Mouse (Mus musculus): ENCODE data around the gene Slc2a9. TPM values are rescaled to one million over a fixed set of nuclear protein-coding genes. Genes with fewer than 3 reads are reported as not detected.

The Slc2a9 gene
- total and polyA plus RNA-seq, 3 experiments: 1.6 to 2.8 (median 2.3) TPM

- no peak for DNase-seq (ENCODE audit: extremely low read depth)
- dilution Hi-C loops (cut with MboI; ENCODE audit: extremely low pct_ligation_motif_present, extremely low pct_unique_long_range_greater_than_20kb, low sequenced_read_pairs) (no loop called here), in situ Hi-C loops (cut with MboI; ENCODE audit: low pct_ligation_motif_present, low pct_unique_long_range_greater_than_20kb, low sequenced_read_pairs) (no loop called here)
- H3K27ac ChIP-seq (ENCODE audit: insufficient read depth, low read depth): no peak overlapping the region
- no peaks in the 10 kb centered on the region for H3K27me3 ChIP-seq (replicated peaks)
- H3K36me3 ChIP-seq (replicated peaks in 1 of 2; ENCODE audit: control insufficient read depth in 1 of 2, insufficient read depth in 1 of 2, low read length in 1 of 2): no peaks in the 10 kb centered on the region
- TF ChIP-seq JUND (conservative IDR thresholded peaks at IDR 0.05; ENCODE audit: low read depth, low read length): no peak
- TF ChIP-seq MAX (IDR thresholded peaks at IDR 0.05; ENCODE audit: low read length): no peak
- no peak for TF ChIP-seq IRF4 (IDR thresholded peaks at IDR 0.05; ENCODE audit: low read depth, low read length)
- no peak for TF ChIP-seq ZMIZ1 (IDR thresholded peaks at IDR 0.05; ENCODE audit: low read depth, low read length)
- TF ChIP-seq NELFE (IDR thresholded peaks at IDR 0.05; ENCODE audit: low read depth, low read length): no peak
- TF ChIP-seq SMC3 (IDR thresholded peaks at IDR 0.05; ENCODE audit: low read depth, low read length): no peak
- TF ChIP-seq CHD2 (IDR thresholded peaks at IDR 0.05; ENCODE audit: low read length): no peak
- TF ChIP-seq USF2 (conservative IDR thresholded peaks at IDR 0.05; ENCODE audit: low read depth, low read length): no peak
- TF ChIP-seq MYC (IDR thresholded peaks at IDR 0.05; ENCODE audit: low read depth, low read length): no peak
- TF ChIP-seq RCOR1 (conservative IDR thresholded peaks at IDR 0.05; ENCODE audit: low read depth, low read length): no peak
- H3K4me1 ChIP-seq (ENCODE audit: control insufficient read depth in 1 of 2, insufficient read depth in 2 of 2): peaks cover 0 to 34% of the 10 kb centered on the region in 2 experiments; a peak in 2 of 4 replicates
- H3K4me2 ChIP-seq (ENCODE audit: insufficient read depth, low read depth, poor library complexity, severe bottlenecking): no peak overlapping the region
- no peaks in the 10 kb centered on the region for H3K79me2 ChIP-seq (replicated peaks; ENCODE audit: control insufficient read depth, extremely low read depth, insufficient read depth, poor library complexity, severe bottlenecking)
- no peak overlapping the region for H3K4me3 ChIP-seq (replicated peaks in 1 of 3; ENCODE audit: low read depth in 2 of 3, low read length in 2 of 3, poor library complexity in 1 of 3)
- H3K9ac ChIP-seq (ENCODE audit: insufficient read depth, low read depth): no peak overlapping the region
- H3K9me3 ChIP-seq (replicated peaks; ENCODE audit: low read length): peaks cover 3% of the 10 kb centered on the region
These were observed 99.3 kb downstream of the Slc2a9 start for GRCm38 (mm10) chr5:38403612-38404011.

- Histone ChIP-seq H3K27ac (ENCODE audit: insufficient read depth, low read depth) (no peak overlapping the region), H3K27me3 (replicated peaks) (no peaks in the 10 kb centered on the region), H3K4me3 (replicated peaks in 1 of 3; ENCODE audit: low read depth in 2 of 3, low read length in 2 of 3, poor library complexity in 1 of 3) (no peak overlapping the region), H3K79me2 (replicated peaks; ENCODE audit: control insufficient read depth, extremely low read depth, insufficient read depth, poor library complexity, severe bottlenecking) (no peaks in the 10 kb centered on the region), H3K36me3 (replicated peaks in 1 of 2; ENCODE audit: control insufficient read depth in 1 of 2, insufficient read depth in 1 of 2, low read length in 1 of 2) (no peaks in the 10 kb centered on the region), H3K4me1 (ENCODE audit: control insufficient read depth in 1 of 2, insufficient read depth in 2 of 2) (peaks cover 0 to 34% of the 10 kb centered on the region in 2 experiments; a peak in 2 of 4 replicates), H3K9me3 (replicated peaks; ENCODE audit: low read length) (peaks cover 3% of the 10 kb centered on the region), H3K4me2 (ENCODE audit: insufficient read depth, low read depth, poor library complexity, severe bottlenecking) (no peak overlapping the region), H3K9ac (ENCODE audit: insufficient read depth, low read depth) (no peak overlapping the region)
- peak; percentile 24 for DNase-seq (ENCODE audit: extremely low read depth)
- in situ Hi-C loops (cut with MboI; ENCODE audit: low pct_ligation_motif_present, low pct_unique_long_range_greater_than_20kb, low sequenced_read_pairs) (no loop called here), dilution Hi-C loops (cut with MboI; ENCODE audit: extremely low pct_ligation_motif_present, extremely low pct_unique_long_range_greater_than_20kb, low sequenced_read_pairs) (no loop called here)
- TF ChIP-seq MYC (IDR thresholded peaks at IDR 0.05; ENCODE audit: low read depth, low read length) (no peak), JUND (conservative IDR thresholded peaks at IDR 0.05; ENCODE audit: low read depth, low read length) (no peak), ELF1 (IDR thresholded peaks at IDR 0.05; ENCODE audit: low read depth, low read length) (no peak), HCFC1 (IDR thresholded peaks at IDR 0.05; ENCODE audit: low read depth, low read length) (no peak), CHD2 (IDR thresholded peaks at IDR 0.05; ENCODE audit: low read length) (no peak), E2F4 (IDR thresholded peaks at IDR 0.05; ENCODE audit: insufficient replicate concordance, low read depth, low read length) (no peak), ZMIZ1 (IDR thresholded peaks at IDR 0.05; ENCODE audit: low read depth, low read length) (no peak)
These were observed 100.7 kb downstream of the Slc2a9 start for GRCm38 (mm10) chr5:38402288-38402687.

- H3K9ac ChIP-seq (ENCODE audit: insufficient read depth, low read depth): no peak overlapping the region
- no peaks in the 10 kb centered on the region for H3K27me3 ChIP-seq (replicated peaks)
- in situ Hi-C loops (cut with MboI; ENCODE audit: low pct_ligation_motif_present, low pct_unique_long_range_greater_than_20kb, low sequenced_read_pairs): loop anchor here (10.0 kb wide), 1 partner anchor 54 kb away; no protein-coding TSS in a partner anchor
- H3K9me3 ChIP-seq (replicated peaks; ENCODE audit: low read length): no peaks in the 10 kb centered on the region
- DNase-seq (ENCODE audit: extremely low read depth): no peak
- no peak overlapping the region for H3K27ac ChIP-seq (ENCODE audit: insufficient read depth, low read depth)
- no peak overlapping the region for H3K4me2 ChIP-seq (ENCODE audit: insufficient read depth, low read depth, poor library complexity, severe bottlenecking)
- H3K4me3 ChIP-seq (replicated peaks in 1 of 3; ENCODE audit: low read depth in 2 of 3, low read length in 2 of 3, poor library complexity in 1 of 3): no peak overlapping the region
- no peaks in the 10 kb centered on the region for H3K36me3 ChIP-seq (replicated peaks in 1 of 2; ENCODE audit: control insufficient read depth in 1 of 2, insufficient read depth in 1 of 2, low read length in 1 of 2)
- no peaks in the 10 kb centered on the region for H3K79me2 ChIP-seq (replicated peaks; ENCODE audit: control insufficient read depth, extremely low read depth, insufficient read depth, poor library complexity, severe bottlenecking)
- dilution Hi-C loops (cut with MboI; ENCODE audit: extremely low pct_ligation_motif_present, extremely low pct_unique_long_range_greater_than_20kb, low sequenced_read_pairs): no loop called here
- H3K4me1 ChIP-seq (ENCODE audit: control insufficient read depth in 1 of 2, insufficient read depth in 2 of 2): peaks cover 3 to 4% of the 10 kb centered on the region in 2 experiments; a peak in 1 of 4 replicates
- TF ChIP-seq NRF1 (IDR thresholded peaks at IDR 0.05; ENCODE audit: low read depth, low read length) (no peak), MAZ (IDR thresholded peaks at IDR 0.05; ENCODE audit: low read depth, low read length) (no peak), MAX (IDR thresholded peaks at IDR 0.05; ENCODE audit: low read length) (no peak), POLR2A (IDR thresholded peaks at IDR 0.05; ENCODE audit: low read depth, low read length) (no peak), NELFE (IDR thresholded peaks at IDR 0.05; ENCODE audit: low read depth, low read length) (no peak), RCOR1 (conservative IDR thresholded peaks at IDR 0.05; ENCODE audit: low read depth, low read length) (no peak), CTCF (conservative IDR thresholded peaks at IDR 0.05 in 1 of 2, IDR thresholded peaks at IDR 0.05 in 1 of 2; ENCODE audit: low read depth in 2 of 2, low read length in 2 of 2) (no peak), USF1 (IDR thresholded peaks at IDR 0.05; ENCODE audit: low read depth, low read length) (no peak)
These were observed 114.1 kb downstream of the Slc2a9 start for GRCm38 (mm10) chr5:38388857-38389256.

Measured in CH12.LX (cell line).